In genomic region chr12:4004648-4005047, GRCm38 (mm10) we compare ENCODE assay signal across 14 mouse cellular contexts. TPM values are rescaled to one million over a fixed set of nuclear protein-coding genes. Genes with fewer than 3 reads are reported as not detected.
DNase-seq lines count a peak whose midpoint lies in the region; ATAC-seq and TF ChIP-seq lines count a peak whose summit lies in the region.
"Had no signal": no experiment of that assay in that cellular context is flagged by ENCODE, and none has a peak within 500 bp of the region (broad histone marks: within the 10 kb centered on the region; RNA-seq: fewer than 3 reads in every experiment).

No protein-coding gene starts in this region.

- no peak for TF ChIP-seq POLR2A in cortical plate, adult 2 months (IDR thresholded peaks at IDR 0.05; ENCODE audit: extremely low read depth, insufficient read depth, low read length)

- peak overlapping the region; percentile 74 for H3K27ac ChIP-seq in gastrocnemius, adult 2 months
- H3K27ac ChIP-seq in layer of hippocampus, adult 2 months = peak overlapping the region; percentile 88
- peak overlapping the region; percentile 84 for H3K27ac ChIP-seq in cortical plate, adult 2 months (ENCODE audit: insufficient read depth, low read length)
- no peak overlapping the region for H3K27ac ChIP-seq in intestine, embryonic 15.5 days
- H3K27ac ChIP-seq: embryonic facial prominence, embryonic 15.5 days; forebrain, embryonic 15.5 days; hindbrain, embryonic 13.5 days; liver, embryonic 13.5 days had no signal

- no peak overlapping the region for H3K9ac ChIP-seq in intestine, embryonic 15.5 days
- H3K9ac ChIP-seq: embryonic facial prominence, embryonic 15.5 days; forebrain, embryonic 15.5 days; hindbrain, embryonic 13.5 days; liver, embryonic 13.5 days had no signal

- no peak for ATAC-seq in intestine, embryonic 15.5 days
- ATAC-seq: forebrain, embryonic 15.5 days had no signal

- no peak for TF ChIP-seq CTCF in gastrocnemius, adult 2 months (IDR thresholded peaks at IDR 0.05)
- TF ChIP-seq CTCF in layer of hippocampus, adult 2 months (conservative IDR thresholded peaks at IDR 0.05) = no peak
- TF ChIP-seq CTCF in cortical plate, adult 2 months (IDR thresholded peaks at IDR 0.05; ENCODE audit: extremely low read depth, insufficient read depth, low read length) = no peak

- no peaks in the 10 kb centered on the region for H3K9me3 ChIP-seq in intestine, embryonic 15.5 days
- H3K9me3 ChIP-seq: embryonic facial prominence, embryonic 15.5 days; forebrain, embryonic 15.5 days; hindbrain, embryonic 13.5 days; liver, embryonic 13.5 days had no signal

- no peak overlapping the region for H3K4me2 ChIP-seq in intestine, embryonic 15.5 days (replicated peaks)
- H3K4me2 ChIP-seq: embryonic facial prominence, embryonic 15.5 days; forebrain, embryonic 15.5 days; hindbrain, embryonic 13.5 days; liver, embryonic 13.5 days; midbrain, embryonic 11.5 days had no signal

- no peaks in the 10 kb centered on the region for H3K27me3 ChIP-seq in intestine, embryonic 15.5 days (replicated peaks)
- H3K27me3 ChIP-seq: embryonic facial prominence, embryonic 15.5 days; forebrain, embryonic 15.5 days; hindbrain, embryonic 13.5 days; liver, embryonic 13.5 days had no signal

- DNase-seq in gastrocnemius, adult 2 months = no peak
- no peak for DNase-seq in gastrocnemius, postnatal 25 days
- DNase-seq in layer of hippocampus, adult 2 months (ENCODE audit: low spot score in 2 of 2) = peak in 1 of 2 experiments; percentile 50
- DNase-seq in layer of hippocampus, adult 8-10 months (ENCODE audit: low spot score in 2 of 2) = no peak
- peak; percentile 47 to 60 for DNase-seq in kidney, postnatal 4 days
- DNase-seq in cerebellum, adult 18-20 months = no peak
- DNase-seq: cerebellum, postnatal 14 days; liver, embryonic 13.5 days had no signal

- H3K4me1 ChIP-seq in cortical plate, adult 2 months (ENCODE audit: control insufficient read depth, insufficient read depth, low read length) = peaks cover 15% of the 10 kb centered on the region
- H3K4me1 ChIP-seq in intestine, embryonic 15.5 days (replicated peaks) = peaks cover 11% of the 10 kb centered on the region
- H3K4me1 ChIP-seq: liver, embryonic 13.5 days had no signal

- WGBS in intestine, embryonic 15.5 days = 27% methylated on average over 6 of the region's 6 CpGs

- no peaks in the 10 kb centered on the region for H3K36me3 ChIP-seq in intestine, embryonic 15.5 days
- H3K36me3 ChIP-seq: embryonic facial prominence, embryonic 15.5 days; liver, embryonic 13.5 days had no signal

- intact Hi-C loops in gastrocnemius, adult 2 months (cut with DNase I) = loop anchor here (5.0 kb wide), 1 partner anchor 58 kb away; no protein-coding TSS in a partner anchor

- no peak overlapping the region for H3K4me3 ChIP-seq in gastrocnemius, adult 2 months
- no peak overlapping the region for H3K4me3 ChIP-seq in layer of hippocampus, adult 2 months
- H3K4me3 ChIP-seq in cortical plate, adult 2 months (ENCODE audit: insufficient read depth, low read length) = no peak overlapping the region
- H3K4me3 ChIP-seq in intestine, embryonic 15.5 days (replicated peaks) = no peak overlapping the region
- H3K4me3 ChIP-seq: embryonic facial prominence, embryonic 15.5 days; forebrain, embryonic 15.5 days; hindbrain, embryonic 13.5 days; liver, embryonic 13.5 days had no signal

RNA-seq across cellular contexts. Expression of gene Efr3b, which starts 34.1 kb away (rescaled TPM):
- total RNA-seq in gastrocnemius, adult 2 months (2021) = 1 to 10 TPM; 5.5 to 8.3 TPM
- 1 to 10 TPM; 3.1 to 6.0 TPM for total RNA-seq in gastrocnemius, postnatal 25 days (2021)
- total RNA-seq in layer of hippocampus, adult 2 months (2021) = 100 to 1,000 TPM in 1 of 2 experiments, 10 to 100 TPM in 1; 91.8 to 104 TPM
- total RNA-seq in layer of hippocampus, adult 8-10 months (2022) = 100 to 1,000 TPM; 109 to 118 (median 115) TPM
- 70.3 and 74.8 TPM in 2 replicates for polyA plus RNA-seq in cortical plate, adult 2 months (2012; rRNA removed)
- polyA plus RNA-seq in intestine, embryonic 15.5 days (2015; fragmentation: Nextera tagmentation; extraction: Ambion mirVana) = 3.0 and 3.2 TPM in 2 replicates

RNA-seq across cellular contexts. Expression of gene Pomc, which starts 49.9 kb away (rescaled TPM):
- total RNA-seq in gastrocnemius, adult 2 months (2021) = not detected
- total RNA-seq in gastrocnemius, postnatal 25 days (2021) = under 1 TPM in 1 of 2 experiments, not detected in 1; 0.46 TPM
- total RNA-seq in layer of hippocampus, adult 2 months (2021) = 1 to 10 TPM; 1.7 to 3.1 TPM
- total RNA-seq in layer of hippocampus, adult 8-10 months (2022) = 1 to 10 TPM; 2.0 to 3.0 (median 2.8) TPM
- 4.2 and 4.5 TPM in 2 replicates for polyA plus RNA-seq in cortical plate, adult 2 months (2012; rRNA removed)
- polyA plus RNA-seq in intestine, embryonic 15.5 days (2015; fragmentation: Nextera tagmentation; extraction: Ambion mirVana) = 2.4 and 3.4 TPM in 2 replicates

Comparison
In these comparisons a context has a peak if more than half of its experiments do, and no peak if none do; other contexts are left out.
1. DNase-seq: peak in kidney, postnatal 4 days (2 of 2); none in gastrocnemius, adult 2 months (single experiment), gastrocnemius, postnatal 25 days (single experiment), layer of hippocampus, adult 8-10 months (0 of 2) and cerebellum, adult 18-20 months (0 of 2).
2. RNA of gene Efr3b, which starts 34.1 kb away (total RNA-seq): 109 to 118 TPM in layer of hippocampus, adult 8-10 months and 91.8 to 104 TPM in layer of hippocampus, adult 2 months; 5.5 to 8.3 TPM in gastrocnemius, adult 2 months and 3.1 to 6.0 TPM in gastrocnemius, postnatal 25 days; every median in the first group is over 4 times any median in the second.